Mouse (Mus musculus) liver, embryonic 13.5 days (tissue): ENCODE results near the gene Gm5617. TPM values are rescaled to one million over a fixed set of nuclear protein-coding genes. Genes with fewer than 3 reads are reported as not detected.
"Not testable (repeated sequence)": the region's sequence is repeated elsewhere in the genome, so short reads cannot be mapped to it uniquely, and the experiment has no call there.

Source experiments
- ATAC-seq: fragments of 200-750 bp; cut with Nextera tagmentation; 2 replicates; pipeline ENCODE4 v1.8.0; 2017; ENCODE audit warnings: low read depth, mild to moderate bottlenecking, moderate number of reproducible peaks, moderate library complexity
- DNase-seq: peaks from one replicate; pipeline ENCODE4 v3.0.0; 2022
- H3K27ac ChIP-seq: fragments of 300-500 bp; sonication (generic); 2 replicates; pipeline ENCODE4 v1.5.1; 2015; ENCODE audit warnings: moderate library complexity, mild to moderate bottlenecking, inconsistent platforms
- H3K27me3 ChIP-seq: fragments of 300-500 bp; sonication (generic); 2 replicates; pipeline ENCODE4 v1.6.1; 2015; ENCODE audit warnings: mild to moderate bottlenecking, inconsistent platforms
- H3K36me3 ChIP-seq: fragments of 300-500 bp; sonication (generic); 2 replicates; pipeline ENCODE4 v1.6.1; 2015; ENCODE audit warnings: mild to moderate bottlenecking, inconsistent platforms
- H3K4me1 ChIP-seq: fragments of 300-500 bp; sonication (generic); replicated peaks from 2 replicates; pipeline ENCODE4 v1.6.1; 2015; ENCODE audit warnings: inconsistent platforms
- H3K4me2 ChIP-seq: fragments of 300-500 bp; sonication (generic); 2 replicates; pipeline ENCODE4 v1.6.1; 2015; ENCODE audit warnings: inconsistent platforms, mild to moderate bottlenecking, moderate library complexity
- H3K4me3 ChIP-seq: fragments of 300-500 bp; sonication (generic); replicated peaks from 2 replicates; pipeline ENCODE4 v1.5.1; 2015; ENCODE audit warnings: mild to moderate bottlenecking, inconsistent platforms
- H3K9ac ChIP-seq: fragments of 300-500 bp; sonication (generic); 2 replicates; pipeline ENCODE4 v1.6.1; 2015; ENCODE audit warnings: mild to moderate bottlenecking, inconsistent platforms
- H3K9me3 ChIP-seq: fragments of 300-500 bp; sonication (generic); replicated peaks from 2 replicates; pipeline ENCODE4 v1.6.1; 2016; ENCODE audit warnings: inconsistent platforms
- WGBS: fragments of 180-500 bp; shearing (Covaris S2); methylation state at CpG from one replicate; pipeline ENCODE4 v1.1.7; 2015; ENCODE audit not compliant: insufficient replicate concordance; 5-methylcytosine and 5-hydroxymethylcytosine counted together
- polyA plus RNA-seq: library from polyadenylated mRNA; unstranded; fragments of >200 nt; fragmentation: Nextera tagmentation; extraction: Ambion mirVana; gene quantifications from 2 replicates; pipeline ENCODE4 v1.2.1, GENCODE M21; 2015

Gm5617 gene
- 16.2 and 17.3 TPM in 2 replicates for polyA plus RNA-seq

DNA sequence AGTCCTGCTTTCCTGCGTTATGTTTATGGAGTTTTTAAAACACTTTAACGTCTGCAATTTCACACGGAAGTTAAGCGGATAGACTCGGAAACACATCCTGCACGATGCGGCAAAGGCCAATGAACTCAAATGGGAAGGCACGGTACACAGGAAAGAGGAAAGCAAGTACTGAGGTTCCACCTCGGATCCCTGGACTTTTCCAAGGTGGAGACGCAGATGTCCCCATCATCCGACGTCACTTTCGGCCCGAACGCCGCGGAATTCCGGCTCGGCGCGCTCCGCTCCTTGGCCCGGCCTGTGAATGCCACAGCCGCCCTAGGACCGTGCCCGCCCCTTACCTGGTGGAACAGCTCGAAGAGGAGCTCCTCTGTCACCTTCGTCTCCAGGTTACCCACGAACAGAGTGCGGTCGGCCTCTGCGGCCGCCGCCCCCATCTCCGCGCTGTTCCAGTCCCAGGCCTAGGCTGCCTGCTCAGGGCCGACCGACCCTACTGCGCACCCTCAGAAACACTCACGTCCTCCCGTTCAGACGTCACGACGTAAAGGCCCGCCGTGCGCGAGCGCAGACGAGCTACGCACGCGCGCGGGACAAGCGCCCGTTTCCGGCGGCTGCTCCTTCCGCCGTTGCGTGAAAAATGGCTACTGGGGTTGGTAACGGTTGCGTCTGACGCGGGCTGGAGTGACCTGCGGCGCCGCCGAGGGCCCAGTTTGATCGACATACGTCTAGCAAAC lies at the start of gene Gm5617, which contains the start of gene Rbm7:
Gene Gm5617 (plus strand): TSS at position 626 of the 731 bp plus-strand sequence.
Gene Rbm7 (minus strand): TSS at position 483 of the 731 bp plus-strand sequence.
- peak; percentile 90 for DNase-seq
- Histone ChIP-seq H3K4me2 (peak within 1 kb of the TSS; percentile 86), H3K4me3 (peak within 1 kb of the TSS; percentile 93), H3K27me3 (no peaks in the 10 kb centered on the region), H3K9ac (peak within 1 kb of the TSS; percentile 95), H3K36me3 (peaks cover 35% of the 10 kb centered on the region), H3K4me1 (peaks cover 28% of the 10 kb centered on the region), H3K27ac (peak within 1 kb of the TSS; percentile 87), H3K9me3 (no peaks in the 10 kb centered on the region)
- ATAC-seq: peak; percentile 99
- WGBS: under 1% methylated on average over 72 of the region's 72 CpGs

DNA sequence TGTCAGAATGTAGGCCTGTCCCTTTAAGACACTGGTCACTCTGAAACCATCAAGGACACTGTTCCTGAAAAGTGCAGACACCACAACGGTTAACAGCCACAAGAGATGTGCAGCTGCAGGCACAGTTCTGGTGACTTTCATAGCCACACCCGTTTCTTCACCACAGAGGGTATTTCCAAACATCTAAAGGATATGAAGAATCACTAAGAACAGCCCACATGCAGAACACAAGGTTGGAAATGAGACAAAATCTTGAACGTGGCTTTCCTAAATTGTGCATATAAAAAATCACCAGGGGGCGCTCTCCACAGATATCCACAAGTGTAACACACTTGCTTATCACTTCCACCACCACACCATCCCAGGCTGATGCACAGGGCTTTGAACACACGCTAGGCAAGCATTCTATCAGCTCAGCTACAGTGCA lies 47.4 kb upstream of the Gm5617 start:
- WGBS: 22% methylated on average over 5 of the region's 5 CpGs

DNA sequence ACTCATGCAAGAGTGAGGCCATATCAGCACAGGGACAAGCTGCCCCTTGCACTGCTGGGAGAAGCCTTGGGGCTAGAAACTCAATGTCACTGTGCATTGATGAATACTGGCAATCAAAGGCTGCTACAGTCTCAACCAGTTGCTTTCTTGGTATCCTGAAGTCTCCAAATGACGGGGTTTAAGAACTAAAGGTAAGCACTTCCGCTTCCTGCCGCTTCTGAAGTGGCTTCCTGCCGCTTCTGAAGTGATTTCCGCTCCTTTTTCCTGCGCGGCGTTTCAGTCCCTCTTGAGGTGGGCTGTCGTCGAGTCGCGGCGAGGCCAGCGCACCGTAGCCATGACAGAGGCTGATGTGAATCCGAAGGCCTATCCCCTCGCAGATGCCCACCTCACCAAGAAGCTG lies 45.2 kb upstream of the Gm5617 start:
- Histone ChIP-seq H3K4me1 (no peaks in the 10 kb centered on the region), H3K36me3 (no peaks in the 10 kb centered on the region), H3K4me2 (no peak overlapping the region), H3K4me3 (no peak overlapping the region), H3K27me3 (no peaks in the 10 kb centered on the region), H3K9me3 (no peaks in the 10 kb centered on the region), H3K27ac (no peak overlapping the region), H3K9ac (no peak overlapping the region)
- 75% methylated on average over 17 of the region's 17 CpGs for WGBS
- ATAC-seq (no peak), DNase-seq (no peak)

More for the DNA sequence above, 47.4 kb upstream of the Gm5617 start:
- H3K9me3 ChIP-seq: no peaks in the 10 kb centered on the region
- H3K27ac ChIP-seq: no peak overlapping the region
- H3K36me3 ChIP-seq: no peaks in the 10 kb centered on the region
- DNase-seq (peak; percentile 4), ATAC-seq (no peak; the same call in 1 of the 2 replicates)
- no peaks in the 10 kb centered on the region for H3K4me1 ChIP-seq
- no peak overlapping the region for H3K4me2 ChIP-seq
- H3K9ac ChIP-seq: no peak overlapping the region
- H3K27me3 ChIP-seq: no peaks in the 10 kb centered on the region
- no peak overlapping the region for H3K4me3 ChIP-seq

DNA sequence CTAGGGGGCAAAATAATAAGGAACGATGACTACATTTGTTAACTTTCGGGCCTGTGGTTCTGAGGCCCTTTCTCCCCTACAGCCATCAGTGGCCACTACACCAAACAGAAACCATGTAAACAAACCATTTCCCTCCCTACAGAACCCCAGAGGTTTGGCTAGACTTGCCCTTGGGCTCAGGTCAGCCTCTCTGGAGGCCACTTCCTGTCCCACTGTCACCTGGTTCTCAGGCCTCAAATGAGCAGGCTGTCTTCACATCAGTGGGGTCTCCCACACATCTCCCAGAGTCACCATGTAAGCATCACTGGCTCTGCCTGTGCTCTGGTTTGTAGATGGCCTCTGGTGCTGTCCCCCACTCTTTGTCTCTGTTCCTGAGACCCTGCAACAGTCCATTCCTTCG lies 39.3 kb upstream of the Gm5617 start:
- Histone ChIP-seq H3K9ac (no peak overlapping the region), H3K4me3 (no peak overlapping the region), H3K4me2 (no peak overlapping the region), H3K4me1 (no peaks in the 10 kb centered on the region), H3K36me3 (no peaks in the 10 kb centered on the region), H3K9me3 (no peaks in the 10 kb centered on the region), H3K27me3 (no peaks in the 10 kb centered on the region), H3K27ac (no peak overlapping the region)
- WGBS: 77% methylated on average over 3 of the region's 3 CpGs
- DNase-seq (no peak), ATAC-seq (no peak)

DNA sequence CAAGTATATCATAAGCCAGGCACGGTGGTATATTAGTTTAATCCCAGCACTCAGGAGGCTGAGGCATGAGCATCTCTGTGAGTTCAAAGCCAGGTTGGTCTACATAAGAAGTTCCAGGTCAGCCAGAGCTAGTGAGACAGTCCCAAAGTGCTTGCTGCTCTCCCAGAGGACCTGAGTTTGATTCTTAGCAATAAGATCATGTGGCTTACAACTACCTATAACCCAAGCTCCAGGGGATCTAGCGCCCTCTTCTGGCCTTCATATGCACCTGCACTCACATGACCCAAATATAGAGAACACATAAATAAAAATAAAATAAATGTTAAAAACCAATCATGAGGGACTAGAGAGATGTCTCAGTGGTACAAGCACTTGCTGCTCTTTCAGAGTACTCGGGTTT lies 36.4 kb upstream of the Gm5617 start:
- H3K4me1 ChIP-seq: no peaks in the 10 kb centered on the region
- ATAC-seq (no peak), DNase-seq (no peak)
- H3K9me3 ChIP-seq: no peaks in the 10 kb centered on the region
- WGBS: 59% methylated on average over 3 of the region's 3 CpGs
- no peak overlapping the region for H3K4me2 ChIP-seq
- H3K4me3 ChIP-seq: no peak overlapping the region
- H3K36me3 ChIP-seq: no peaks in the 10 kb centered on the region
- no peaks in the 10 kb centered on the region for H3K27me3 ChIP-seq
- H3K9ac ChIP-seq: no peak overlapping the region
- H3K27ac ChIP-seq: no peak overlapping the region

DNA sequence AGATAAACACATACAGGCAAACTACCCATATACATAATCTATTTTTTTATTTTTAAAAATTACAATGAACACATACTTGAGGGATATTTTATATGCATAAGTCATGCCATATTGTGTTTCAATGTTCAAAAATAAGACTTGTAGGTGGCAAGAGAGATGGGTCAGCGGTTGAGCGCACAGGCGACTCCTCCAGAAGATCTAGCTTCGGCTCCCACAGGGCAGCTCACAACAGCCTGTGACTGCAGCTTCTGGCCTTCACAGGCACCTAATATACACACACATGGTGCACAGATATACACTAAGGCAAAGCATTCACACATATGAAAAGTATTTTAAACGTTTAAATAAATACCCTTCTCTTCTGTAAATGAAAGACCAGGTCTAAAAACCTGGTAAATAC lies 35.9 kb upstream of the Gm5617 start:
- no peak overlapping the region for H3K4me3 ChIP-seq
- H3K4me2 ChIP-seq: no peak overlapping the region
- H3K9me3 ChIP-seq: no peaks in the 10 kb centered on the region
- 83% methylated on average over 5 of the region's 5 CpGs for WGBS
- H3K4me1 ChIP-seq: no peaks in the 10 kb centered on the region
- DNase-seq: no peak
- H3K9ac ChIP-seq: no peak overlapping the region
- H3K36me3 ChIP-seq: no peaks in the 10 kb centered on the region
- H3K27ac ChIP-seq: no peak overlapping the region
- no peak for ATAC-seq
- no peaks in the 10 kb centered on the region for H3K27me3 ChIP-seq

DNA sequence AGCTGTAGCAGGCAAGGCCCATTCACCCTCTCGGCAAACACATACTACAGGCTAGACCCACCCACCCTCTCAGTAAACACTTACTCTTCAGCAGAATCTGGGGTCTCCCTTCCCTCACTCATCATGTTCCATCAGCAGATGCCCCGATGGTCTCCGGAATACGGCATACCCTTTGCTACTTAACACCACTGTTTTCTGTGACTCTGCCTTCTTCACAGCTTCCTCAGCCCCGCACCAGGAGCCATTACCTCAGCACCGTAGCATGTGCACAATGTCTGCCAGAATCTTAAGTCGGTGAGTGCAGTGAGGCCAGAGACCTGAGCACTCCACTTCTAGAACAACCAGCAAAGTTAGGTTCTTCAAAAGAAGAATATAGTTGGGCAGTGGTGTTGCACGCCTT lies 34.5 kb upstream of the Gm5617 start:
- Histone ChIP-seq H3K27ac (no peak overlapping the region), H3K4me1 (no peaks in the 10 kb centered on the region), H3K9ac (no peak overlapping the region), H3K36me3 (0 out of 2 replicates have a peak, but pooled peaks cover 7% of the 10 kb centered on the region), H3K27me3 (no peaks in the 10 kb centered on the region), H3K4me3 (no peak overlapping the region), H3K9me3 (no peaks in the 10 kb centered on the region), H3K4me2 (no peak overlapping the region)
- ATAC-seq (no peak), DNase-seq (no peak)
- WGBS: 82% methylated on average over 8 of the region's 8 CpGs

DNA sequence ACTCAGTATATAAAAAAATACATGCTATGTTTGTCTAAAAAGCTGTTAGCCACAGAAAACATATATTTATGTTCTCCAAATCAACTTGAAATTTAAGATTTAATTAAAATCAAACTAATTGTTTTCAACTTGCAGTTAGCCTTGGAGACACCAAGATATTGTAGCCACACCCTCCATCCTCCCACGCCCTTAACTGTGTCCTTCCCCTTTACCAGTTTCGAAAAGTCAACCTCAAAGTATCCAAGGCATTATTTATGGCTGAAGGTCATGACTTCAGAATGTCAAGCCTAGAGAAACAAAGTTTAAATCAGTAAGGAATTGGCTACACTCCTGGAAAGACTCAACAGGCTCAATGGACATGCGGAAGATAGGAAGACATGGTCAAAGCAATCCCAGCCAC lies 33.7 kb upstream of the Gm5617 start:
- 69% methylated on average over 3 of the region's 3 CpGs for WGBS
- Histone ChIP-seq H3K4me3 (no peak overlapping the region), H3K27me3 (no peaks in the 10 kb centered on the region), H3K9me3 (no peaks in the 10 kb centered on the region), H3K4me1 (no peaks in the 10 kb centered on the region), H3K36me3 (0 out of 2 replicates have a peak, but pooled peaks cover 13% of the 10 kb centered on the region), H3K9ac (no peak overlapping the region), H3K27ac (no peak overlapping the region), H3K4me2 (no peak overlapping the region)
- no peak for DNase-seq
- ATAC-seq: no peak

DNA sequence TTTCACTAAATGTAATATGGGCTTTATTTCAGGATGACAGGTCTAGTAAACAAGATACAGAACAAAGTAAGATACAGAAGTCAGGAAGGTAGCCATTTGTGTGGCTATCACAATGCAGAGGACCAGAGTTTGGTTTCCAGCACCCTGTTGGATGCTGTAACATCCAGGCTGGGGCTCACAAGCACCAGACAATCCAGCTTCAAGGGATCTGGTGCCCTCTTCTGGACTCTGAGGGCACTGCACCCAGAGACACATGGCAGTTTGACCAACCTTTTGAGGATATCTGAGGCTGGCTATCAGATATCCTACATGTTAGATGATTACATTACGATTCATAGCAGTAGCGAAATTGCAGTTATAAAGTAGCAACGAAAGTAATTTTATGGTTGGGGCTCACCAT lies 29.6 kb upstream of the Gm5617 start:
- Histone ChIP-seq H3K4me2 (no peak overlapping the region), H3K4me3 (no peak overlapping the region), H3K36me3 (peaks cover 49% of the 10 kb centered on the region), H3K4me1 (no peaks in the 10 kb centered on the region), H3K27me3 (no peaks in the 10 kb centered on the region), H3K27ac (no peak overlapping the region), H3K9ac (no peak overlapping the region), H3K9me3 (no peaks in the 10 kb centered on the region)
- DNase-seq: no peak
- 85% methylated on average over 3 of the region's 3 CpGs for WGBS
- no peak for ATAC-seq

DNA sequence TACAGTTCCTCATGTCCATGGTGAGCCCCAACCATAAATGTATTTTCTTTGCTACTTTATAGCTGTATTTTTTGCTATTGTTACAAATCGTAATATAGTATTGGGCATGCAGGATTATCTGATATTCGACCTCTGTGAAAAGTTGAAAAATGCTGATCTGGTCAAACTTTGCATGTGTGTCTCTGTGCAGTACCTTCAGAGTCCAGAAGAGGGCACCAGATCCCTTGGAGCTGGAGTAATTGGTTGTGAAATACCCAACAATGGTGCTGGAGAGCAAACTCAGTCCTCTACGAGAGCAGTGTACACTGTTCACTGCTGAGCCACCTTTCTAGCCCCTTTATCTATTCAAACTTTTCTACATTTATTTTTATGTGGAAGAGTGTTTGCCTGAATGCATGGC lies 28.4 kb upstream of the Gm5617 start:
- no peaks in the 10 kb centered on the region for H3K4me1 ChIP-seq
- H3K27ac ChIP-seq: no peak overlapping the region
- H3K9me3 ChIP-seq: no peaks in the 10 kb centered on the region
- H3K27me3 ChIP-seq: no peaks in the 10 kb centered on the region
- no peak overlapping the region for H3K4me2 ChIP-seq
- no peak overlapping the region for H3K4me3 ChIP-seq
- peaks cover 60% of the 10 kb centered on the region for H3K36me3 ChIP-seq
- peak; percentile 55 for DNase-seq
- no peak overlapping the region for H3K9ac ChIP-seq
- WGBS: 42% methylated on average over 3 of the region's 3 CpGs
- ATAC-seq: peak; percentile 48

DNA sequence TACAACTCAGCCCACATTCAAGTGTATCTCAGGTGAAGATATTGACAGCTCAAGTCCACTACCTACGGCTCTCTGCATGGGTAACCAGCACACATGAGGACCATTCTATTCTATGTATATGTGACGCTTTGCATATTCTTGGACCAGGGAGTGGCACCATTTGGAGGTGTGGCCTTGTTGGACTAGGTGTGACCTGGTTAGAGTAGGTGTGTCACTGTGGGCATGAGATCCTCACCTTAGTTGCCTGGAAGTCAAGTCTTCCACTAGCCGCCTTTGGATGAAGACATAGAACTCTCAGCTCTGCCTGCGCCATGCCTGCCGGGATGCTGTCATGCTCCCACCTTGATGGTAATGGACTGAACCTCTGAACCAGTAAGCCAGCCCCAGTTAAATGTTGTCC lies 27.8 kb upstream of the Gm5617 start:
- H3K4me3 ChIP-seq, H3K27me3 ChIP-seq, H3K27ac ChIP-seq, DNase-seq, H3K9ac ChIP-seq, H3K4me2 ChIP-seq, H3K4me1 ChIP-seq, ATAC-seq, H3K9me3 ChIP-seq: not testable (repeated sequence)
- WGBS: 92% methylated on average over 5 of the region's 5 CpGs
- peaks cover 67% of the 10 kb centered on the region for H3K36me3 ChIP-seq

DNA sequence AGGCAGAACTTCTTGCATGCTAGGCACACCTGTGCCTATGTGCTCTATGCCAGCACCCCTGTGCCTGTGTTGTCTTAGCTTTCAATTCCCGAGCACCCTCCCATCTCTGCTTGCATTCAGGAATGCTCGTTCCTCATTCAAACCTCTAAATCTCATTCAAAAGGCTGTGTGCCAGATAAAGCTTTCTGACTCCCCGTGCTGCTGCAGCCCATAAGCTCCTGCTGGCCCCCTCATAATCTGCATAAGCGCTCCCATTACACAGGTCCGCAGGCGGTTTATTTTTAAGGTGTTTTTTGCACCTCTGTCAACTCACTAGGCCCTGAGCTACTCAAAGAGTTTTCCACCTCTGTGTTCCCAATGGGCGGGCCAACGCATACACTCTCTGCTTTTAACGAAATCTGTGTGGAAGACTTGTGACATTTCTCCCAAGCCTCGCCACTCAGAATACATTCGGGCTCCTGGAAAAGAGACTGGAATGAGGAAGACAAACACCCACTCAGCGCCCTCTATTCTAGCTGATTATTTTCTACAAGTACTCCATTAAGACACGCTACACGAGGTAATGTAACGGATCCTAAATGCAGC lies 22.7 kb upstream of the Gm5617 start:
- no peak overlapping the region for H3K4me2 ChIP-seq
- H3K9ac ChIP-seq: no peak overlapping the region
- H3K27me3 ChIP-seq: no peaks in the 10 kb centered on the region
- H3K27ac ChIP-seq: no peak overlapping the region
- H3K9me3 ChIP-seq: no peaks in the 10 kb centered on the region
- WGBS: 86% methylated on average over 15 of the region's 15 CpGs
- ATAC-seq (no peak), DNase-seq (no peak)
- no peak overlapping the region for H3K4me3 ChIP-seq
- peaks cover 12% of the 10 kb centered on the region for H3K4me1 ChIP-seq
- H3K36me3 ChIP-seq: peaks cover 80% of the 10 kb centered on the region
